Mouse (Mus musculus): ENCODE measurements around the gene Skint2. TPM values are rescaled to one million over a fixed set of nuclear protein-coding genes. Genes with fewer than 3 reads are reported as not detected.

Gene Skint2
- not detected in 2 replicates for polyA plus RNA-seq (2012; rRNA removed)

GRCm38 (mm10) chr4:112556894-112557293, at the start of gene Skint2:
Gene Skint2 (plus strand): TSS chr4:112557194.

Other genes starting within 250 kb of the Skint2 start
- gene Skint9, start 123.2 kb upstream of the Skint2 start, polyA plus RNA-seq (2012; rRNA removed) = not detected in 2 replicates
- not detected in 2 replicates for gene Skint10, start 217.7 kb downstream of the Skint2 start, polyA plus RNA-seq (2012; rRNA removed)

Data from liver, embryonic 18 days (tissue).